Mouse (Mus musculus) liver, adult 2 months (tissue): Measurements from ENCODE around the gene Myh7.

Experiments
- CTCF ChIP-seq: fragments of 200-500 bp; IDR thresholded peaks from 2 replicates; pipeline ENCODE4 v1.5.1; 2011; ENCODE audit warnings: low read depth, low read length, control low read depth
- POLR2A ChIP-seq: fragments of 200-500 bp; IDR thresholded peaks from 2 replicates; pipeline ENCODE4 v1.6.1; 2011; ENCODE audit warnings: low read length, control low read depth; ENCODE audit not compliant: insufficient read depth; ENCODE audit errors: extremely low read depth

- TF ChIP-seq CTCF (no peak), POLR2A (no peak)
These were observed 43.9 kb downstream of the Myh7 start for GRCm38 (mm10) chr14:54950493-54950892.
